24 mouse cellular contexts compared by ENCODE assay signal in the genomic region with DNA sequence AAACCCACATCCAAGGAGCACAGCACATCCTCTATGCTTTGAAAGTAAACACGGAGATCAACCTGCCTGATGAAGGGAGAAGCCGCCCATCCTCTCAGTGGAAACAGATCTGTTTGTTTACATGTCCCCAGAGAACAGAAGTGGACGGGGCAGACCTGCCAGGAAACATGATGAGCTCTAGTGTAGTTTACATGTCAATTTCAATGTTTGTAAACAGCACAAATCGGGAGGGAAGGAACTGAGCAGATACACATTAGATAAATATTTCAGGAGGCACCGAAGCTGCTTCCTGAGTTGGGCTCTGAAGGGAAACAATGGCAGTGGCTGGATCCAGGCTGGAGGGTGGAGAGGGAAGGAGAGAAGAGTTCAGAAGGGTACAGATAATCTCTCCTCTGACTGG. TPM values are rescaled to one million over a fixed set of nuclear protein-coding genes. Genes with fewer than 3 reads are reported as not detected.
"Had no signal": no experiment of that assay in that cellular context is flagged by ENCODE, and none has a peak within 500 bp of the region (broad histone marks: within the 10 kb centered on the region; RNA-seq: fewer than 3 reads in every experiment).

No protein-coding gene starts in this region.

- H3K36me3 ChIP-seq: limb, embryonic 10.5 days; limb, embryonic 13.5 days; liver, embryonic 12.5 days; liver, embryonic 15.5 days; lung, embryonic 15.5 days; midbrain, embryonic 10.5 days; midbrain, embryonic 13.5 days; neural tube, embryonic 13.5 days had no signal

- H3K9me3 ChIP-seq: limb, embryonic 10.5 days; limb, embryonic 13.5 days; liver, embryonic 12.5 days; liver, embryonic 15.5 days; lung, embryonic 15.5 days; midbrain, embryonic 10.5 days; midbrain, embryonic 13.5 days; neural tube, embryonic 13.5 days had no signal

- H3K4me1 ChIP-seq: liver, embryonic 12.5 days; liver, embryonic 15.5 days; lung, embryonic 15.5 days; megakaryocyte, embryonic 14.5 days; midbrain, embryonic 10.5 days had no signal

- H3K4me2 ChIP-seq: limb, embryonic 13.5 days; liver, embryonic 12.5 days; liver, embryonic 15.5 days; lung, embryonic 15.5 days; midbrain, embryonic 13.5 days; neural tube, embryonic 13.5 days had no signal

- H3K27me3 ChIP-seq: limb, embryonic 13.5 days; liver, embryonic 12.5 days; liver, embryonic 15.5 days; lung, embryonic 15.5 days; megakaryocyte, embryonic 14.5 days; midbrain, embryonic 13.5 days; neural tube, embryonic 13.5 days had no signal

- ATAC-seq: inflammation-experienced regulatory T-cells, adult 6 months; intestine, embryonic 16.5 days; liver, embryonic 12.5 days; midbrain, embryonic 13.5 days; midbrain, embryonic 16.5 days had no signal

- DNase-seq: kidney, adult 18-20 months; kidney, adult 9 months; kidney, postnatal 14 days; layer of hippocampus, adult 9-11 months; liver; retina, postnatal 1 day; thymus, adult 2 months; thymus, postnatal 14 days; thymus, postnatal 4 days had no signal

- H3K9ac ChIP-seq: limb, embryonic 13.5 days; liver, embryonic 12.5 days; liver, embryonic 15.5 days; lung, embryonic 15.5 days; midbrain, embryonic 13.5 days; neural tube, embryonic 13.5 days had no signal

- H3K27ac ChIP-seq: layer of hippocampus, adult 2 months; limb, embryonic 10.5 days; limb, embryonic 13.5 days; liver, embryonic 12.5 days; liver, embryonic 15.5 days; lung, embryonic 15.5 days; midbrain, embryonic 10.5 days; midbrain, embryonic 13.5 days; neural tube, embryonic 13.5 days; stomach, postnatal 0 days had no signal

- H3K4me3 ChIP-seq: layer of hippocampus, adult 2 months; limb, embryonic 10.5 days; limb, embryonic 13.5 days; liver, embryonic 12.5 days; liver, embryonic 15.5 days; lung, embryonic 15.5 days; megakaryocyte, embryonic 14.5 days; midbrain, embryonic 10.5 days; midbrain, embryonic 13.5 days; myocyte; neural tube, embryonic 13.5 days had no signal

RNA-seq across cellular contexts. Expression of gene Prickle2, which starts 49.9 kb away (rescaled TPM):
- polyA plus RNA-seq: inflammation-experienced regulatory T-cells, adult 6 months had no signal
